Mouse (Mus musculus): ENCODE results near the gene Commd6. TPM values are rescaled to one million over a fixed set of nuclear protein-coding genes. Genes with fewer than 3 reads are reported as not detected.
"Not testable (repeated sequence)": the region's sequence is repeated elsewhere in the genome, so short reads cannot be mapped to it uniquely, and the experiment has no call there.

Gene Commd6
- total RNA-seq, 4 experiments from 2014 or later: 54.0 to 59.9 (median 57.5) TPM

GRCm38 (mm10) chr14:101608519-101609368 is 31.7 kb downstream of the Commd6 start, which contains the start of gene Tbc1d4:
TSS of gene Tbc1d4 (minus strand) at chr14:101609191.
- DNase-seq (ENCODE audit: low spot score in 2 of 2): peak; percentile 44 to 60

GRCm38 (mm10) chr14:101607631-101608518 is 32.6 kb downstream of the Commd6 start:
- DNase-seq (ENCODE audit: low spot score in 2 of 2): peak; percentile 15 to 18

GRCm38 (mm10) chr14:101605843-101606242 is 34.6 kb downstream of the Commd6 start:
- DNase-seq (ENCODE audit: low spot score in 2 of 2): no peak

- DNase-seq (ENCODE audit: low spot score in 2 of 2): no peak
Measured at GRCm38 (mm10) chr14:101602851-101603250, 37.6 kb downstream of the Commd6 start.

GRCm38 (mm10) chr14:101597096-101597715 is 43.3 kb downstream of the Commd6 start:
- DNase-seq (ENCODE audit: low spot score in 2 of 2): no peak

GRCm38 (mm10) chr14:101596691-101597090 is 43.8 kb downstream of the Commd6 start:
- DNase-seq (ENCODE audit: low spot score in 2 of 2): no peak

GRCm38 (mm10) chr14:101595301-101596080 is 45.0 kb downstream of the Commd6 start:
- no peak for DNase-seq (ENCODE audit: low spot score in 2 of 2)

- DNase-seq (ENCODE audit: low spot score in 2 of 2): no peak
Measured at GRCm38 (mm10) chr14:101594001-101594400, 46.5 kb downstream of the Commd6 start.

- DNase-seq (ENCODE audit: low spot score in 2 of 2): no peak
Measured at GRCm38 (mm10) chr14:101593340-101593739, 47.1 kb downstream of the Commd6 start.

GRCm38 (mm10) chr14:101591101-101591500 is 49.4 kb downstream of the Commd6 start:
- no peak for DNase-seq (ENCODE audit: low spot score in 2 of 2)

- not testable (repeated sequence) for DNase-seq (ENCODE audit: low spot score in 2 of 2)
Measured at GRCm38 (mm10) chr14:101588209-101588991, 52.1 kb downstream of the Commd6 start.

GRCm38 (mm10) chr14:101587366-101588040 is 53.0 kb downstream of the Commd6 start:
- not testable (repeated sequence) for DNase-seq (ENCODE audit: low spot score in 2 of 2)

GRCm38 (mm10) chr14:101586096-101586495 is 54.4 kb downstream of the Commd6 start:
- no peak for DNase-seq (ENCODE audit: low spot score in 2 of 2)

Other genes starting within 250 kb of the Commd6 start
- gene Tbc1d4, start 31.5 kb downstream of the Commd6 start, total RNA-seq (2022): 10 to 100 TPM; 11.3 to 13.9 (median 11.7) TPM
- gene Uchl3, start 13.3 kb upstream of the Commd6 start, total RNA-seq (2022): 10 to 100 TPM; 36.6 to 42.0 (median 40.3) TPM
- not detected for gene Gm9922, start 89.1 kb upstream of the Commd6 start, total RNA-seq (2022)
- 100 to 1,000 TPM in 3 of 4 experiments, 10 to 100 TPM in 1; 99.5 to 117 (median 105) TPM for gene Lmo7, start 89.3 kb upstream of the Commd6 start, total RNA-seq (2022)